Mouse (Mus musculus): ENCODE data around the gene Gzmk.
"Not testable (repeated sequence)": the region's sequence is repeated elsewhere in the genome, so short reads cannot be mapped to it uniquely, and the experiment has no call there.

DNA sequence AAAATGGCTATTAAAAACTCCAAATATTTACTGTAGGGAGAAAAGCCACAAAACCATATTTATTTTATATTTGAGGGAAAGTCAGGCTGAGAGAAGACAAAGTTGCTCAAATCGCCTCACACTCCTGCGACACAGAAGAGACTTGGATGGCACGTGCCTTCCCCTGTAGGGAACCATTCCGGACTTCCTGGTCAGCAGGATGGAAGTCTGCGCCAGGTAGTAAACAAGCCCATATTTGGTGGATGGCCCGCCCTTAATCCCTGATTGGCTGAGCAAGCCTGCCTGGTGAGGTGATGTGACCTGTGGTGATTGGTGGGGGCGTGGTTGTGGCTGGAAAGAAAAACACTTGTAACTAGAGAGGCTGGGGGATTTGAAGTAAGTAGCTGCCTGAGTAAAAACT lies 26.9 kb upstream of the Gzmk start:
- not testable (repeated sequence) for TF ChIP-seq ELF1 (IDR thresholded peaks at IDR 0.05; ENCODE audit: low read depth, low read length); CTCF (conservative IDR thresholded peaks at IDR 0.05 in 1 of 2, IDR thresholded peaks at IDR 0.05 in 1 of 2; ENCODE audit: low read depth in 2 of 2, low read length in 2 of 2); POLR2A (IDR thresholded peaks at IDR 0.05; ENCODE audit: low read depth, low read length); SMC3 (IDR thresholded peaks at IDR 0.05; ENCODE audit: low read depth, low read length); USF1 (IDR thresholded peaks at IDR 0.05; ENCODE audit: low read depth, low read length); EP300 (IDR thresholded peaks at IDR 0.05; ENCODE audit: low read length)

All from CH12.LX (cell line).